Mouse (Mus musculus): ENCODE results near the gene Ngfr. TPM values are rescaled to one million over a fixed set of nuclear protein-coding genes. Genes with fewer than 3 reads are reported as not detected.

The Ngfr gene
- polyA plus RNA-seq, 1 experiment, result 2.2 TPM

GRCm38 (mm10) chr11:95527307-95527706 lies 60.2 kb downstream of the Ngfr start:
- DNase-seq (ENCODE audit: extremely low spot score in 1 of 2, low spot score in 1 of 2), result no peak

GRCm38 (mm10) chr11:95521563-95521962 lies 66.0 kb downstream of the Ngfr start:
- peak in 1 of 2 experiments; percentile 88 for DNase-seq (ENCODE audit: extremely low spot score in 1 of 2, low spot score in 1 of 2)

- DNase-seq (ENCODE audit: extremely low spot score in 1 of 2, low spot score in 1 of 2), result peak in 1 of 2 experiments; percentile 93
These were observed 67.0 kb downstream of the Ngfr start for GRCm38 (mm10) chr11:95520456-95521072.

GRCm38 (mm10) chr11:95519996-95520395 lies 67.5 kb downstream of the Ngfr start:
- no peak for DNase-seq (ENCODE audit: extremely low spot score in 1 of 2, low spot score in 1 of 2)

DNA sequence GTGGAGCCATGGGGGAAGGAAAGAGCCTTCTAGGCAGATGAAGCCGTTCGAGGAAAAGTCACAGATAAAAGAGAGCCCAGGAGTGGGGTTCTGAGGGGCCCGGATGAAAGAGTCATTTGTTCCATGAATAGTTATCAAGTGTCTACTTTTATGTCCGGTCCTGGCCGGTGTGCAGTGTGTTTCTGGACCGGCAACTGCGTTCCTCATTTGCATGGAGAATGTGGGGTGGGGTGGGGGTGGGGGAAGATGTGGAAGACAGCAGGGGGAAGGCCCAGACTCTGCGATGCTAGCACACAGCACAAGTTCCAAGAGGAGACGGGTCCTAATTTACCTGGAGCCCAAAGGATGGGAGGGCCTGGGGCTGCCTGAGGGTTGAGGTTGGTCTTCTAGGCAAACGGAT lies 68.2 kb downstream of the Ngfr start:
- DNase-seq (ENCODE audit: extremely low spot score in 1 of 2, low spot score in 1 of 2), result no peak

Other genes with a start within 250 kb of the Ngfr start
- gene Slc35b1, start 203.0 kb downstream of the Ngfr start, polyA plus RNA-seq (2012; rRNA removed), result 78.3 and 78.6 TPM in 2 replicates
- gene Spop, start 173.7 kb downstream of the Ngfr start, polyA plus RNA-seq (2012; rRNA removed), result 124 and 144 TPM in 2 replicates
- gene Nxph3, start 73.2 kb downstream of the Ngfr start, polyA plus RNA-seq (2012; rRNA removed), result 12.5 and 15.2 TPM in 2 replicates
- 120 and 143 TPM in 2 replicates for gene Phb, start 79.2 kb upstream of the Ngfr start, polyA plus RNA-seq (2012; rRNA removed)
- 25.3 and 26.1 TPM in 2 replicates for gene Zfp652, start 124.9 kb upstream of the Ngfr start, polyA plus RNA-seq (2012; rRNA removed)
- 0.52 and 0.55 TPM in 2 replicates for gene B130006D01Rik, start 135.9 kb upstream of the Ngfr start, polyA plus RNA-seq (2012; rRNA removed)
- 68.7 and 70.4 TPM in 2 replicates for gene Phospho1, start 236.8 kb upstream of the Ngfr start, polyA plus RNA-seq (2012; rRNA removed)
- gene Gngt2, start 249.5 kb upstream of the Ngfr start, polyA plus RNA-seq (2012; rRNA removed), result 7.2 and 9.4 TPM in 2 replicates

Data from frontal cortex, adult 2 months (tissue).